Mouse (Mus musculus) testis, postnatal 10 days (tissue): ENCODE data around the gene Upk2.

ENCODE experiments used
- DNase-seq: peaks from one replicate; pipeline ENCODE4 v3.0.0; 2021; ENCODE audit warnings: low spot score

The Upk2 gene

GRCm38 (mm10) chr9:44488416-44488815 lies 33.6 kb upstream of the Upk2 start:
- no peak for DNase-seq

DNA sequence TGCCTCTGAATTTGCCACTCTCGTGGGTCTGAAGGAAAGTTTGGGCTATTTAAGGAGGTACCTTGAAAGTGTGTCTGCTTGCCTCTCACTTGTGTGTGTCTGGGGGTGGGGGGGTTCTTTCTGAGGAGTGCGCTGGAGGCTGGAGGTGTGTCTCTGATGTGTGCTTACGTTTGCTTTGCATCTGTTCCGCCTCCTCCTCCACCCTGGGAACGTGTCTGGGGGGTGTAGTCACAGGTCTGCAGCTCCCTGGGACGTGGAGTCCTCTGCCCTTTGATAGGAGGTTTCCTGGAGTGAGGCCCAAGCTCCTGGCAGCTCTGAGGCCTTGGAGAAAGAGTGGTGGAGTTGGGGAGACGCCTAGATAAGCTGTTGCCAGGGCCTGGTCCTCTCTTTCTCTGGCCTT lies 32.7 kb upstream of the Upk2 start:
- peak; percentile 86 for DNase-seq

DNA sequence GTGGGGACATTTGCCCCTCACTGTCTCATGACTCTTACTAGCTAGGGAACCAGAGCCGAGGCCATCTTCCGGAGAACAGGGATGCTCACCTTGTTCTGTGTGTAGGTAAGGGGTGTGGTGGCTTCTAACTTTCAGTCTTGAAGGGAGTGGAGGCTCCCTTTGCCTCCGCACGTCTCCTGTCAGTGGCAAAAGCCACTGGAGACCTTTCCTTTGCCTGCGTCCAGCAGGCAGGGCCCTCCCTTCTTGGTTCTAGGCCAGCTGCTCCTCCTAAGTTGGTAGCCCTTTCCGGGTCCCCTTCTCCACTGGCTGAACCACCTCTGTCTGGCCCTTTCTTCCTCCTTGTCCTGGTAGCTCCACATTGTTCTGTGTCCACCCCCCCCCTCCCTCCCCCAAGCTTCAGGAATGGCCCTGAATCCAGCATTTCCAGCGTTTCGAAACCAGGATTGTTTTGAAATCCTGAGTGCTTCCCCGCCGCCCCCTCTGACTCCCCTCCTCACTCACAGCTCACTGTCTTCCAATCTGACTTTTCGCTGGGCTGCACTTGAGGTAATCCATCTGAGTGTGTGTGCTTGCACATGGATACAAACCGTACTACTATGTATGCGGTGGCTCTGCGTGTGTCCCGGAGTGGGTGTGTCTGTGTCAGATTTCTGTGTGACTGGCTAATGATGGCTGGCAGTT lies 32.1 kb upstream of the Upk2 start:
- DNase-seq, result peak; percentile 65

- DNase-seq, result peak; percentile 67
These were observed 31.6 kb upstream of the Upk2 start for GRCm38 (mm10) chr9:44486335-44486734.

GRCm38 (mm10) chr9:44485516-44486161 lies 30.9 kb upstream of the Upk2 start:
- no peak for DNase-seq

- DNase-seq, result no peak
These were observed 30.3 kb upstream of the Upk2 start for GRCm38 (mm10) chr9:44485105-44485515.

DNA sequence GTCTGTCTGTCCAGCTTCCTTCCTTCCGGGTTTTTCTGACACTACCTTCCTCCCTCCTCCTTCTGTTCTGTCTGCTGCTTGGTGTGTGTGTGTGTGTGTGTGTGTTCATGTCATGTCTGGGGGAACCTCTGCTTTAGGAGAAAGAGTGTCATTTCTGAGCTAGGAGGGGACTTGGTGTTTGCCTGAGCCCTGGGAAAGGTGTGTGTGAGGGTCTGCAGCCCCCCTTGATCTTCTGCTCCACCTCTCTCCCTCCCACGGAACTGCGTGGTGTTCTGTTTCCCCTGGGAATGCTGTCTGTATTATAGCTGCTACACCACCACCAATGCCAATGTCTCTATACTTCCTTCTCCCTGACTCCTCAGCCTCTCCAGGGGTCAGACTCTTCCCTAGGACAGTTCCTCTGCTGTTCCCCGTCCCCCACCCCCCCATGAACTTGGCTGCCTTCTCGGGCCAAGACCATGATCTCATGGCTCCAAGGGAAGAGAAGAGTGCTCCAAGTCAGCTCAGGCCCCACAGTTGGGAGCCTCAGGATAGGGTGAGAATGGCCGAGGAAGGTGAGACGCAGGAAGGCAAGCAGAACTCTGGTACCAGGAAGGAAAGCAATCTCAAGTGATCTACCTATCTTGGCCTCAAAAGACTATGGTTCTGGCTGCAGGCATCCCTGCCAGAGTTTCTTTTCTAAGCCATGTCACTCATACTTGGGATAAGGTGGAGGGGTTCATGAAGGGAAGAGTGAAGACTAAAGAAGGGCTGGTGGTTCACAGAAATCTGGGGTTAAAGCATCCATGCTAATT lies 29.7 kb upstream of the Upk2 start:
- DNase-seq, result no peak

DNA sequence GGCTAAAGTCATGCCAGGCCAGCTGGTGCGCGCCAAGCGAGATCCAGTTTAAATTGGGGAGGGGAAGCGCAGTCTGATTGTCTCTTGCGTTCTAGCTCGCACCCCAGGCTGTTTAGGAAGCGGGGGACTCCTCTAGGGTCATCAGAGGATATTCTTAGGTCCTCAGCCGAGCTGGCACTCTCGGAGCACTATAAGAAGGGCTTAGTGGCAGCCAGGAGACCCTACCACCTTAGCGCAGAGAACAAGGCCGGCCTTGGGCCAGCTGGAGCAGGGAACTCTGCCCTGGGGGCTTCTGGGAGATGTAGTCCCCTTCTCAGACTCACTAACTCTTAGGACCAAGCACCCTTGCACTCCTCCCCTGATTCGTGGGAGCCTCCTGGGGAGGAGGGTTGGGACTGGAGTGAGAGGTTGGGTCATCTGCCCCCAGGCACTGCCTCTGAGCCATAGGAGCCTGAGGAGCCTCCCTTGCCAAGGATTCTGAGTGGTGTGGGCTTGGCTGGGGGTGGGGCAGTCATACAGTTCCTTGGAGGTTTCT lies 28.8 kb upstream of the Upk2 start:
- peak; percentile 72 for DNase-seq

GRCm38 (mm10) chr9:44483041-44483509 lies 28.3 kb upstream of the Upk2 start:
- DNase-seq, result peak; percentile 60

DNA sequence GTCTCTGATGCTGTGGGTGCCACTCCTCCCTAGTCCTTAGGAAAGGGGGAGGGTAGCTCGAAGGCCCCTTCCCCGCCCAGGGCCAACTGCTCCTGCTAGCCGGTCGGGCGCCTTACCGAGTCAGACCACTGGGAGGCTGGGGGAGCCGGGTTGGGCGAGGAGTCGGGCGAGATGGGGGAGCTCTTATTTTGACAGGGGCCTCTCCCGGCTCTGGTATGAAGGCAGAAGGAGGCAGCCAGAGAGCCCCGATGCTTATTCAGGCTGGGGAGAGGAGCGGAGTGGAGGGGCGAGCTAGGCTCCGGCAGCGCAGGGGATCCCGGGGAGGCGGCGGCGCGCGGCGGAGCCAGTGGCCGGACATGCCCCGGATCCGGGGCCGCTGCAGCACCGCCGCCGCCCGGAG lies 27.8 kb upstream of the Upk2 start, which contains the start of gene Bcl9l:
Gene Bcl9l, plus strand, starts transcription at position 274 of the 400 bp plus-strand sequence.
- peak; percentile 97 for DNase-seq

- no peak for DNase-seq
These were observed 27.3 kb upstream of the Upk2 start for GRCm38 (mm10) chr9:44482112-44482511.

- DNase-seq, result peak; percentile 87
These were observed 25.1 kb upstream of the Upk2 start for GRCm38 (mm10) chr9:44479628-44480428.

DNA sequence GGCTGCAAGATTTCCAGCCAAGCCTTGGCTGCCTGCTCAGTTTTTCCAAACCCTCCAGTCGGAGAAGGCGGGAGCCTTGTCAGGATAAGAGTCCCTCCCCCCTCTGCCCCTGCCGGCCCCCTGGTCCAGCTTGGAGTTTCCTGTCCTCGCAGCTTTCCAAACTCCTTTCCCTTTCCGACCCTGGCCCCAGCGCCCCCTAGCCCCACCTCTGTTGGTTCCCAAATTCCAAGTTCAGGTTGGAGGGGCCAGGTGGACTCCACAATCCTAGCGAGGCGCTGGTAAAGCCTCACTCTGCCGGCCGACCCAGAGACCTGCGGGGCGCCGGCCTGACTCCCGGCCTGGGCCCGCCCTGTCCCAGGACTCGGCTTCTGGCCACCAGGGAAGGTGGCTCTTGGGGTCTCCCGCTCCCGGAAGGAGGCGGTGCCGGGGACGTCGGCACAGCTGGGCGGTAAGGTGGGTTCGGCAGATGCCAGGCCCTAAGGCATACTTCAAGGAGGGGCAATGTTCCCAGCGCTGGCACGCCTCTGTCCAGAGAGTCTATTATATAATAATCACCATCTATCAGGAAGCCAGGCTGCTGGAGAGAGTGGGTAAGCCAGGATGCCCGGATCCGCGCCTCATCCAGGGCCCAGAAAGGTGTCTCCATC lies 24.3 kb upstream of the Upk2 start:
- peak; percentile 84 for DNase-seq

- peak; percentile 79 for DNase-seq
These were observed 23.6 kb upstream of the Upk2 start for GRCm38 (mm10) chr9:44478229-44478921.

DNA sequence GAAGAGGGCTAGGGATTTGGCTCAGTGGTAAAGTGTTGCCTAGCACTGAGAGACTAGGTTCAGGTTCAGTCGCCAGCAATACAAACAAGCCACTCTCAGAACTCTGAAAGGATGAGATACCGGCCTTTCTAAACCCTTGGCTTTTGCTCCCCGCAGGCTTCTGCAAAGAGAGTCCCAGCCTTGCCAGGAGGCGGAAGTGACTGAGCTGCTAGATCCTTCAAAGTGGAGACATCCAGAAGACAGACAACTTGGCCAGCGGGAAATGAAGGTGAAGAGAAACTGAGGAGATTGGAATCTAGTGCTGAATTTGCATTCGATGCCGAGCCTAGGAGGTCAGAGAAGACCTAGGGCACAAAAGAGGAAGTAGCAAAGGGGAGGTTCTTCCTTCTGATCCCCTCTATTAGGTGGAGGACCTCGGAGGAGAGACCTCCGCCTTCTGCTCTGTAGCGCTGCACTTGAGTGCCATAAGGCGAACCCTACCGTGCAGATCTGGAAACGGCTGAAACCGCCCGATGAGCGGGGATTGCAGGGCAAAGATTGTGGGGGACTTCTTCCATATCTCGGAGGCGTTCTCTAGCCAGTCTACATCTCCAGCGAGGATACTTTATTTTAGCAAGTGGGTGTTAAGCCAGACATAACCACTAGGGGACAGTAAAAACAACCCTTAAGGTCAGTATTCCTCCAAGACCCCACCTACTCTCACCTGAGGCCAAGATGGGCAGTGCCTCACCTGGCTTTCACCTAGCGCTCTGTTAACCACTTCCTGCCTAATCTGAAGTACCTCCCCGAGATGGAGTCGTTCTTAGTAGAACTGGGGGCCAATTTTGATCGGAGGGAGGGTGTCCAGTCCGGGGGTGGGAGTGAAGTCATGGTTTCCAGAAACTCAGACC lies 22.8 kb upstream of the Upk2 start:
- DNase-seq, result no peak

GRCm38 (mm10) chr9:44475936-44476335 lies 21.2 kb upstream of the Upk2 start:
- DNase-seq, result no peak

- no peak for DNase-seq
These were observed 19.6 kb upstream of the Upk2 start for GRCm38 (mm10) chr9:44474327-44474726.

DNA sequence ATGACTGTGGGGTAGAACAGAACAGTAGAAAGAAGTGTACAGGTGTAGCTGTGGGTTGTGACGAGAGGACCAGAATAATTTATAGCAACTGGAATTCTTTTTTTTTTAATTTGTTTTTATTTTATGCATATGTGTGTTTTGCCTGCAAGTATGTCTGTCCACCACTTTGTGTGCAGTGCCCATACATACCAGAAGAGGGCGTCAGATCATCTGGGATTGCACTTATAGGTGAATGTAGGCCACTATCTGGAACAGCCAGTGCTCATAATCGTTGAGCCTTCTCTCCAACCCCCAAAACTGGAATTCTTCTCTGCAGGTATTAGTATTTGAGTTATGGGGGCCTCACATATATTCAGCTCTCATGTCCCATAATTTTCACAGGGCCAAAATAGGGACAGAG lies 18.4 kb upstream of the Upk2 start:
- DNase-seq, result no peak

DNA sequence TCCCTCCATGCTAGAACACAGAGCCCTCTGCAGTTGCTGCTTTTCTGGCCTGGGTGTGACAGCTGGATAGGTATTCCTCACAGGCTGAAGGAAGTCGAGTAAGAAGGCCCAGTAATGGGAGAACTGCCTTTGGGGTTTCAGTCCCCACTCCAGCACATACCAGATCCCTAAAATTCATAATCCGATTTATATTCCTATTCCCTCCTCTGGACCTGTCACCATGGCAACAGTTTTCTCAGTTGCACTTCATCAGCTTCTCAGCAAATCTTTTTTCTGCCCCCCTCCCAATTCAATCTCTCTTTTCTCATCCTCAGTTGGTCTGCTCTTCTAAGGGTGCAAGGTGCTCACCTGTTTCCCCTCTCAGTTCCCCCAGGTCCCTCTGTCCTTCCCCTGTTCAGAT lies 14.0 kb upstream of the Upk2 start:
- no peak for DNase-seq

GRCm38 (mm10) chr9:44468224-44468623 lies 13.4 kb upstream of the Upk2 start:
- no peak for DNase-seq
